Mouse (Mus musculus): ENCODE measurements at regions not wholly inside any gene's neighbourhood (a gene's known extent, or its start where the extent isn't known, plus 50 kb on each side); places are given as distances from the start of the nearest gene placed in this dataset.

- no peak for TF ChIP-seq POLR2A (IDR thresholded peaks at IDR 0.05; ENCODE audit: borderline replicate concordance, extremely low read depth, low read depth, low read length)
- TF ChIP-seq CTCF (IDR thresholded peaks at IDR 0.05; ENCODE audit: insufficient read depth, low read length): no peak
Measured at GRCm38 (mm10) chr15:27232804-27233203, 233.7 kb upstream of the Ank start.
